Mouse (Mus musculus): ENCODE results near the gene Ssr1.

Gene Ssr1

GRCm38 (mm10) chr13:37981063-37981462 is 13.0 kb downstream of the Ssr1 start:
- in situ Hi-C loops (cut with MboI, MseI) = no loop called here

GRCm38 (mm10) chr13:37980346-37980745 is 13.7 kb downstream of the Ssr1 start:
- in situ Hi-C loops (cut with MboI, MseI) = no loop called here

GRCm38 (mm10) chr13:37979506-37979905 is 14.5 kb downstream of the Ssr1 start:
- in situ Hi-C loops (cut with MboI, MseI) = no loop called here

- in situ Hi-C loops (cut with MboI, MseI) = no loop called here
Observed at GRCm38 (mm10) chr13:37974731-37975130, 19.3 kb downstream of the Ssr1 start.

- in situ Hi-C loops (cut with MboI, MseI) = no loop called here
Observed at GRCm38 (mm10) chr13:37974036-37974435, 20.0 kb downstream of the Ssr1 start.

- in situ Hi-C loops (cut with MboI, MseI) = no loop called here
Observed at GRCm38 (mm10) chr13:37970887-37971530, 23.0 kb downstream of the Ssr1 start.

- in situ Hi-C loops (cut with MboI, MseI) = no loop called here
Observed at GRCm38 (mm10) chr13:37969988-37970387, 24.0 kb downstream of the Ssr1 start.

GRCm38 (mm10) chr13:37969337-37969736 is 24.7 kb downstream of the Ssr1 start:
- in situ Hi-C loops (cut with MboI, MseI) = no loop called here

- in situ Hi-C loops (cut with MboI, MseI) = no loop called here
Observed at GRCm38 (mm10) chr13:37967565-37967964, 26.5 kb downstream of the Ssr1 start.

- in situ Hi-C loops (cut with MboI, MseI) = no loop called here
Observed at GRCm38 (mm10) chr13:37967052-37967437, 27.0 kb downstream of the Ssr1 start.

- in situ Hi-C loops (cut with MboI, MseI) = no loop called here
Observed at GRCm38 (mm10) chr13:37966256-37967051, 27.6 kb downstream of the Ssr1 start.

GRCm38 (mm10) chr13:37965126-37965914 is 28.7 kb downstream of the Ssr1 start:
- in situ Hi-C loops (cut with MboI, MseI) = no loop called here

- in situ Hi-C loops (cut with MboI, MseI) = no loop called here
Observed at GRCm38 (mm10) chr13:37964128-37965087, 29.6 kb downstream of the Ssr1 start.

GRCm38 (mm10) chr13:37963354-37964007 is 30.5 kb downstream of the Ssr1 start:
- in situ Hi-C loops (cut with MboI, MseI) = no loop called here

- in situ Hi-C loops (cut with MboI, MseI) = no loop called here
Observed at GRCm38 (mm10) chr13:37962541-37962940, 31.5 kb downstream of the Ssr1 start.

- in situ Hi-C loops (cut with MboI, MseI) = no loop called here
Observed at GRCm38 (mm10) chr13:37959936-37960335, 34.1 kb downstream of the Ssr1 start.

- in situ Hi-C loops (cut with MboI, MseI) = no loop called here
Observed at GRCm38 (mm10) chr13:37959239-37959907, 34.6 kb downstream of the Ssr1 start.

GRCm38 (mm10) chr13:37958498-37959238 is 35.3 kb downstream of the Ssr1 start:
- in situ Hi-C loops (cut with MboI, MseI) = no loop called here

GRCm38 (mm10) chr13:37954318-37954717 is 39.7 kb downstream of the Ssr1 start:
- in situ Hi-C loops (cut with MboI, MseI) = no loop called here

Measured in T-helper 2 cell (primary cell).